Mouse (Mus musculus) liver, embryonic 12.5 days (tissue): Measurements from ENCODE around the gene Gm45208. TPM values are rescaled to one million over a fixed set of nuclear protein-coding genes. Genes with fewer than 3 reads are reported as not detected.
"Not testable (repeated sequence)": the region's sequence is repeated elsewhere in the genome, so short reads cannot be mapped to it uniquely, and the experiment has no call there.

ENCODE experiments used
- ATAC-seq: fragments of 200-750 bp; cut with Nextera tagmentation; 2 replicates; pipeline ENCODE4 v1.8.0; 2017; ENCODE audit warnings: moderate number of reproducible peaks, mild to moderate bottlenecking, moderate library complexity
- H3K27ac ChIP-seq: fragments of 300-500 bp; sonication (generic); 2 replicates; pipeline ENCODE4 v1.5.1; 2016; ENCODE audit warnings: mild to moderate bottlenecking
- H3K27me3 ChIP-seq: fragments of 300-500 bp; sonication (generic); replicated peaks from 2 replicates; pipeline ENCODE4 v1.6.1; 2016; ENCODE audit warnings: mild to moderate bottlenecking, moderate library complexity
- H3K36me3 ChIP-seq: fragments of 300-500 bp; sonication (generic); 2 replicates; pipeline ENCODE4 v1.6.1; 2016; ENCODE audit warnings: mild to moderate bottlenecking, moderate library complexity
- H3K4me1 ChIP-seq: fragments of 300-500 bp; sonication (generic); 2 replicates; pipeline ENCODE4 v1.6.1; 2016
- H3K4me2 ChIP-seq: fragments of 300-500 bp; sonication (generic); 2 replicates; pipeline ENCODE4 v1.6.1; 2016; ENCODE audit warnings: mild to moderate bottlenecking, moderate library complexity
- H3K4me3 ChIP-seq: fragments of 300-500 bp; sonication (generic); 2 replicates; pipeline ENCODE4 v1.5.1; 2016; ENCODE audit warnings: mild to moderate bottlenecking, moderate library complexity
- H3K9ac ChIP-seq: fragments of 300-500 bp; sonication (generic); 2 replicates; pipeline ENCODE4 v1.6.1; 2016; ENCODE audit warnings: mild to moderate bottlenecking, moderate library complexity
- H3K9me3 ChIP-seq: fragments of 300-500 bp; sonication (generic); replicated peaks from 2 replicates; pipeline ENCODE4 v1.6.1; 2016; ENCODE audit warnings: mild to moderate bottlenecking, moderate library complexity
- WGBS: fragments of 180-500 bp; shearing (Covaris S2); methylation state at CpG from one replicate; pipeline ENCODE4 v1.1.7; 2016; ENCODE audit not compliant: insufficient replicate concordance; 5-methylcytosine and 5-hydroxymethylcytosine counted together
- polyA plus RNA-seq: library from polyadenylated mRNA; unstranded; fragments of >200 nt; fragmentation: Nextera tagmentation; extraction: Ambion mirVana; gene quantifications from 2 replicates; pipeline ENCODE4 v1.2.1, GENCODE M21; 2016

Gm45208 gene
- polyA plus RNA-seq, 1 experiment from 2014 or later: not detected

- Histone ChIP-seq H3K4me1 (no peaks in the 10 kb centered on the region), H3K4me2 (no peak overlapping the region), H3K9ac (no peak overlapping the region), H3K4me3 (no peak overlapping the region), H3K27me3 (no peaks in the 10 kb centered on the region), H3K36me3 (no peaks in the 10 kb centered on the region), H3K27ac (no peak overlapping the region), H3K9me3 (no peaks in the 10 kb centered on the region)
- WGBS: 32% methylated on average over 4 of the region's 4 CpGs
- no peak for ATAC-seq
Observed at GRCm38 (mm10) chrX:7692862-7693261, 29.2 kb upstream of the Gm45208 start.

DNA sequence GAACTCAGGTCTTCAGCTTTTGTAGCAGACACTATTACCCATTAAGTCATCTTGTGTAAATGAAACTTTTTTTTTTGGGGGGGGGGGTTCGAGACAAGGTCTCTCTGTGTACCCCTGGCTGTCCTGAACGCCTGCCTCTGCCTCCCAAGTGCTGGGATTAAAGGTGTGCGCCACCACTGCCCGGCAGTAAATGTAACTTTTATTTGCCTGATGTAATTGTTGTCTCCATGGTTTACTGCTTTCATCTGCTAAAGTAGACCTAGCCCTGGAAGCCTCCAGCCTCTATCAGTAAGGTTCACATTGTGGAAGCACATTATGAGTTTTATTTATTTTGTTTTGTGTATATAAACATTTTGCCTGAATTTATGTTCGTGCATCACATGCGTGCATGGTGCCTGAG is 25.5 kb upstream of the Gm45208 start:
- Histone ChIP-seq H3K4me3 (no peak overlapping the region), H3K4me1 (peaks cover 8% of the 10 kb centered on the region), H3K27ac (no peak overlapping the region), H3K27me3 (no peaks in the 10 kb centered on the region), H3K9ac (no peak overlapping the region), H3K36me3 (peaks cover 27% of the 10 kb centered on the region), H3K9me3 (no peaks in the 10 kb centered on the region), H3K4me2 (peak overlapping the region; percentile 46)
- ATAC-seq: peak; percentile 40
- 39% methylated on average over 6 of the region's 6 CpGs for WGBS

DNA sequence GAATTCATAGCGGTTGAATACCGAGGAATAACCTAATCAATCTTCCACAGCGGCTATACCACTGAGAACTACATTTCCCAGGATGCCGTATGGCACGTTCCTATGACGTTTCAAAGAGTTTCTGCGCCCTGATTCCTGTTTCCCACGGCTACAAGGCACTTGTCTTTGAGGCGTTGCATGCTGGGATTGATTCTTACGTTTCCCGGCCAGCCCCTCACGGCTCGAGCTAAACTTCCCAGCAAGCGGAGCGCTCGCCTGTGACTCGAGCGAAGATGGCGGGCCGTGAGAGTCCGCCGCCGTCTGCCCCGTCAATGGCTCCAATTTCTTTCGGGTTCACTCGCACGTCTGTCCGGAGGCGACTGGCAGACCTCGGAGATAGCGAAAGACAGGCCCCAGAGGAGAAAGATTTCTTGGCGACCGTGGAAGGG is 25.1 kb upstream of the Gm45208 start, which contains the start of gene Gpkow:
TSS of gene Gpkow (plus strand) at position 178 of the 428 bp plus-strand sequence.
- Histone ChIP-seq H3K36me3 (peaks cover 32% of the 10 kb centered on the region), H3K4me1 (peaks cover 8% of the 10 kb centered on the region), H3K4me2 (peak within 1 kb of the TSS; percentile 69), H3K9me3 (no peaks in the 10 kb centered on the region), H3K4me3 (peak within 1 kb of the TSS; percentile 73), H3K9ac (peak within 1 kb of the TSS; percentile 74), H3K27ac (peak within 1 kb of the TSS; percentile 73), H3K27me3 (no peaks in the 10 kb centered on the region)
- whole genome bisulfite sequencing: 5% methylated on average over 33 of the region's 33 CpGs
- ATAC-seq: peak; percentile 93

GRCm38 (mm10) chrX:7713764-7714134 is 8.3 kb upstream of the Gm45208 start:
- peak; percentile 41 for ATAC-seq
- peak overlapping the region; percentile 63 for H3K4me2 ChIP-seq
- H3K4me1 ChIP-seq, H3K27ac ChIP-seq, H3K27me3 ChIP-seq, H3K36me3 ChIP-seq, H3K9me3 ChIP-seq: not testable (repeated sequence)
- H3K4me3 ChIP-seq: peak overlapping the region; percentile 54
- H3K9ac ChIP-seq: peak overlapping the region; percentile 44
- 15% methylated on average over 5 of the region's 12 CpGs for WGBS

DNA sequence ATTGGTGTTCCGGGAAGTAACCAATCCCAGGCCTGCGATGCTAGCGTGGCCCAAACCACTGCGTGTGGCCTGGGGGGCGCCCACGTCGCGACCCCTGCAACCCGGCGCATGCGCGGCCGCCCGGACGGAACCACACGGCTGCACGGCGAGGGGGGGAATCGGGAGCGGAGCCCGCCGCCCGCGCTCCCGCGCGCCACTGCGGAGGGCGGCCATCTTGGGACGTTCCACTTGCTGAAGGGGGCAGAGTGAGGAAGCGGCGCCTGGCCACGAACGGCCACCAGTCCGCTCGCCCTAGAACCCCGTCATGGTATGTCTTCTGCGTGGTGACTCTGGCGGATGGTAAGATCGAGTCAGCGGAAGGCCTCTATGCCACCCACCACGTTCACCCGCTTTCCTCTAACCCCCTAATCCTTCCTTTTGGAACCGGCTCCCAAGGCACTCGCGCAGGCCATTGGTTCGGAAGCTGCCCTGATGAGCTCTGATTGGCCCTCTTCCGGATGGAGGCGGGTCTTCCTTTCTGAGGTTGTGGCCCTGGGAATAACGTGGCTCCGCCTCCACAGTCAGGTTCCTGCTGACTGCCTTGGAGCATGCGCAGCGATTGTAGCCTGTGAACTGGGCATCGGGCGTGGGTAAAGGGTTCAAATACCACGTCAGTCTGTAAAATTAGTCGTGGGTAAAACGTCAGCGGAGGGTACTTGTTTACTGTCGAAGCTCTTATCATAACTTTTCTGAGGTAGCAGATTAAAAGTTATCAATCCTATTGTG is 7.7 kb upstream of the Gm45208 start, which contains the start of gene Wdr45:
TSS of gene Wdr45 (plus strand) at position 199 of the 765 bp plus-strand sequence.
- H3K9me3 ChIP-seq, H3K27me3 ChIP-seq, H3K36me3 ChIP-seq, H3K27ac ChIP-seq, H3K4me1 ChIP-seq: not testable (repeated sequence)
- ATAC-seq: peak; percentile 94
- peak within 1 kb of the TSS; percentile 54 for H3K4me3 ChIP-seq
- H3K4me2 ChIP-seq: peak within 1 kb of the TSS; percentile 63
- H3K9ac ChIP-seq: peak within 1 kb of the TSS; percentile 44
- WGBS: 10% methylated on average over 39 of the region's 60 CpGs

DNA sequence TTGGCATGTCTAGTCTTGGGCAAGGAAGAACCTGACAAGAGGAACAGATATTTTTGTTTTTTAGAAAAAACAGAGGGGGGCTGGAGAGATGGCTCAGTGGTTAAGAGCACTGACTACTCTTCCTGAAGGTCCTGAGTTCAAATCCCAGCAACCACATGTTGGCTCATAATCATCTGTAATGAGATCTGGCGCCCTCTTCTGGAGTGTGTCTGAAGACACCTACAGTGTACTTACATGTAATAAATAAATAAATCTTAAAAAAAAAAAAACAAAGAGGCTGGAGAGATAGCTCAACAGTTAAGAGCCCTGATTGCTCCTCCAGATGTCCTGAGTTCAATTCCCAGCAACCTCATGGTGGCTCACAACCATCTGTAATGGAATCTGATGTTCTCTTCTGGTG is 6.0 kb upstream of the Gm45208 start:
- H3K4me1 ChIP-seq, H3K4me2 ChIP-seq, H3K36me3 ChIP-seq, H3K27ac ChIP-seq, H3K4me3 ChIP-seq, ATAC-seq, H3K9ac ChIP-seq, H3K9me3 ChIP-seq, H3K27me3 ChIP-seq: not testable (repeated sequence)
- 20% methylated on average over 1 of the region's 1 CpGs for WGBS

GRCm38 (mm10) chrX:7722282-7722611 is 202 bp downstream of the Gm45208 start:
- Histone ChIP-seq H3K4me3 (peak overlapping the region; percentile 68), H3K9ac (peak overlapping the region; percentile 69), H3K9me3 (no peaks in the 10 kb centered on the region), H3K4me2 (peak overlapping the region; percentile 74), H3K27ac (peak overlapping the region; percentile 85), H3K4me1 (peaks cover 6% of the 10 kb centered on the region), H3K36me3 (peaks cover 32% of the 10 kb centered on the region), H3K27me3 (no peaks in the 10 kb centered on the region)
- 15% methylated on average over 11 of the region's 11 CpGs for WGBS
- ATAC-seq: no peak

GRCm38 (mm10) chrX:7722691-7723090 is 646 bp downstream of the Gm45208 start:
- peak overlapping the region; percentile 69 for H3K9ac ChIP-seq
- H3K4me2 ChIP-seq: peak overlapping the region; percentile 74
- H3K27ac ChIP-seq: peak overlapping the region; percentile 85
- peak overlapping the region; percentile 68 for H3K4me3 ChIP-seq
- no peak for ATAC-seq
- H3K4me1 ChIP-seq: peaks cover 11% of the 10 kb centered on the region
- no peaks in the 10 kb centered on the region for H3K9me3 ChIP-seq
- no peaks in the 10 kb centered on the region for H3K27me3 ChIP-seq
- H3K36me3 ChIP-seq: peaks cover 36% of the 10 kb centered on the region
- 16% methylated on average over 4 of the region's 4 CpGs for WGBS

- no peak overlapping the region for H3K4me3 ChIP-seq
- H3K36me3 ChIP-seq: peaks cover 37% of the 10 kb centered on the region
- no peak overlapping the region for H3K27ac ChIP-seq
- H3K4me2 ChIP-seq: no peak overlapping the region
- H3K27me3 ChIP-seq: no peaks in the 10 kb centered on the region
- peaks cover 19% of the 10 kb centered on the region for H3K4me1 ChIP-seq
- H3K9ac ChIP-seq: no peak overlapping the region
- no peak for ATAC-seq
- WGBS: 73% methylated on average over 7 of the region's 7 CpGs
- no peaks in the 10 kb centered on the region for H3K9me3 ChIP-seq
Observed at GRCm38 (mm10) chrX:7724135-7724534, 2.1 kb downstream of the Gm45208 start.

DNA sequence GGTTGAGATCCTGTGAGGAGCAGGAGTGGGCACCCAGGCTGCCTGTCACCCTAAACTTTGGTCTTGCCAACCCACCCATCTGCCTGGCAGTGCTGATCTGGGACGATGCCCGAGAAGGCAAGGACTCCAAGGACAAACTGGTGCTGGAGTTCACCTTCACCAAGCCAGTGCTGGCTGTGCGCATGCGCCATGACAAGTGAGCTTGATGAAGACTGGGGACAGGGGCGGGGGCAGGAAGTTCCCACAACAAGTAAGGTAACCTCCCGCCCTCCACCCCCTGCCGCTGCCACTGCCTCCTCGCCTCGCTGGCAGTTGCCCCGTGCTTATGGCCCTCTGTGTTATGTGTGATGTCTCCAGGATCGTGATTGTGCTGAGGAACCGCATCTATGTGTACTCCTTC is 3.8 kb downstream of the Gm45208 start:
- no peak overlapping the region for H3K4me2 ChIP-seq
- ATAC-seq: no peak
- H3K36me3 ChIP-seq: peaks cover 37% of the 10 kb centered on the region
- no peak overlapping the region for H3K4me3 ChIP-seq
- H3K4me1 ChIP-seq: peaks cover 20% of the 10 kb centered on the region
- H3K27ac ChIP-seq: no peak overlapping the region
- no peaks in the 10 kb centered on the region for H3K27me3 ChIP-seq
- no peaks in the 10 kb centered on the region for H3K9me3 ChIP-seq
- no peak overlapping the region for H3K9ac ChIP-seq
- 84% methylated on average over 12 of the region's 12 CpGs for WGBS

- ATAC-seq: no peak
- H3K9me3 ChIP-seq: no peaks in the 10 kb centered on the region
- peaks cover 20% of the 10 kb centered on the region for H3K4me1 ChIP-seq
- H3K4me2 ChIP-seq: no peak overlapping the region
- H3K27ac ChIP-seq: no peak overlapping the region; the same call in 1 of the 2 replicates
- no peak overlapping the region for H3K4me3 ChIP-seq
- H3K36me3 ChIP-seq: peaks cover 37% of the 10 kb centered on the region
- no peaks in the 10 kb centered on the region for H3K27me3 ChIP-seq
- H3K9ac ChIP-seq: no peak overlapping the region
- 87% methylated on average over 13 of the region's 13 CpGs for WGBS
Observed at GRCm38 (mm10) chrX:7727176-7727575, 5.1 kb downstream of the Gm45208 start.

DNA sequence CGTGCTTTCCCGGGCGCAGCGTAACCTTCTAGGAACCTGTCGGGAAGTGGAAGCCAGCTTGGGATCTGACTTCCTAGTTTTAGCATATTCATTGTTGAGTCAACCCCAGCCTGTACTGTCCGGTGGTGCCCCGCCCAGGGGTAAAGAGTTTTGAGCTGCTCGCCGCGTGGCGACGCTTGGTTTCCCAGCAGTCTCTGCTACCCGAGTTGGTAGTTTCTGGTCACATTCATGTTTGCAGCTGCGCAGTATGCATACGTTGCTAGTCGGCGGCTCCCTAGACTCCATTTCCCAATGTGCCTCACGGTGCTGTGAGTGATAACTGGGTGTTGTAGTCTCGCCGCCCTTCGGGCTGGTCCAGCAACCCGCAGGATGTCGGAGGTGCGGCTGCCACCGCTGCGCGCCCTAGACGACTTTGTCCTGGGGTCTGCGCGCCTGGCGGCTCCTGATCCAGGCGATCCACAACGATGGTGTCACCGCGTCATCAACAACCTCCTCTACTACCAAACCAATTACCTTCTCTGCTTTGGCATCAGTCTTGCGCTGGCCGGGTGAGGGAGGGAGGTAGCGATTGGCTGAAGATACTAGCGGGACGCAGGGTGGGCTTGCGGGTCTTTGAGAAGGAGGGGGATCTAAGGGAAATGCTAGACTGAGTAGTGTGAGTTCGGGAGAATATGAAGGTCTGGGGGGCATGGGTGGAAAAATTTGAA is 6.3 kb downstream of the Gm45208 start, which contains the start of gene Praf2:
TSS of gene Praf2 (plus strand) at position 225 of the 707 bp plus-strand sequence.
- peak within 1 kb of the TSS; percentile 72 for H3K4me2 ChIP-seq
- H3K27me3 ChIP-seq: no peaks in the 10 kb centered on the region
- H3K9ac ChIP-seq: peak within 1 kb of the TSS; percentile 55
- peak within 1 kb of the TSS; percentile 69 for H3K27ac ChIP-seq
- peak; percentile 91 for ATAC-seq
- H3K4me3 ChIP-seq: peak within 1 kb of the TSS; percentile 53
- H3K4me1 ChIP-seq: peaks cover 16% of the 10 kb centered on the region
- no peaks in the 10 kb centered on the region for H3K9me3 ChIP-seq
- peaks cover 37% of the 10 kb centered on the region for H3K36me3 ChIP-seq
- WGBS: 10% methylated on average over 42 of the region's 42 CpGs
